Mouse (Mus musculus): ENCODE results near the gene Lyrm1. TPM values are rescaled to one million over a fixed set of nuclear protein-coding genes. Genes with fewer than 3 reads are reported as not detected.

The Lyrm1 gene
- total RNA-seq (2023), result 1 to 10 TPM; 4.2 to 5.5 TPM

GRCm38 (mm10) chr7:119895639-119896512, at the start of gene Lyrm1, which contains the start of gene Dcun1d3:
Gene Lyrm1, plus strand, starts transcription at chr7:119895861.
Gene Dcun1d3, minus strand, starts transcription at chr7:119896298.

Other genes starting within 250 kb of the Lyrm1 start
- not detected for gene Acsm4, start 205.8 kb upstream of the Lyrm1 start, total RNA-seq (2023)
- gene Thumpd1, start 175.1 kb upstream of the Lyrm1 start, total RNA-seq (2023), result 10 to 100 TPM; 12.9 to 13.0 TPM
- gene Acsm3, start 134.9 kb upstream of the Lyrm1 start, total RNA-seq (2023), result not detected
- gene Rexo5, start 101.9 kb upstream of the Lyrm1 start, total RNA-seq (2023), result 10 to 100 TPM; 13.6 to 19.8 TPM
- gene Eri2, start 101.8 kb upstream of the Lyrm1 start, total RNA-seq (2023), result 1 to 10 TPM; 5.2 to 5.7 TPM
- gene Dcun1d3, start 437 bp downstream of the Lyrm1 start, total RNA-seq (2023), result 10 to 100 TPM; 20.1 to 24.4 TPM
- not detected for gene Dnah3, start 199.4 kb downstream of the Lyrm1 start, total RNA-seq (2023)
- 1 to 10 TPM; 8.9 to 9.0 TPM for gene Tmem159, start 206.5 kb downstream of the Lyrm1 start, total RNA-seq (2023)
- not detected for gene Zp2, start 249.4 kb downstream of the Lyrm1 start, total RNA-seq (2023)